Mouse (Mus musculus) embryonic facial prominence, embryonic 11.5 days (tissue): Measurements from ENCODE around the gene Cd82. TPM values are rescaled to one million over a fixed set of nuclear protein-coding genes. Genes with fewer than 3 reads are reported as not detected.

Experiments
- ATAC-seq: fragments of 200-750 bp; cut with Nextera tagmentation; replicated peaks from 2 replicates; pipeline ENCODE4 v1.8.0; 2017; ENCODE audit warnings: low read depth; ENCODE audit not compliant: insufficient number of reproducible peaks, low FRiP score, low TSS enrichment
- DNase-seq: peaks from one replicate; pipeline ENCODE4 v3.0.0-alpha.2; 2015; ENCODE audit warnings: low spot score
- H3K27ac ChIP-seq: fragments of 300-500 bp; sonication (generic); replicated peaks from 2 replicates; pipeline ENCODE4 v1.5.1; 2014; ENCODE audit warnings: mild to moderate bottlenecking, low read depth, low read length, control low read depth
- H3K27me3 ChIP-seq: fragments of 300-500 bp; sonication (generic); 2 replicates; pipeline ENCODE4 v1.6.1; 2014; ENCODE audit warnings: mild to moderate bottlenecking, low read length, moderate library complexity, mixed read lengths; ENCODE audit not compliant: control insufficient read depth, insufficient read depth
- H3K36me3 ChIP-seq: fragments of 300-500 bp; sonication (generic); replicated peaks from 2 replicates; pipeline ENCODE4 v1.6.1; 2014; ENCODE audit warnings: low read depth, mild to moderate bottlenecking, low read length, moderate library complexity, mixed read lengths; ENCODE audit not compliant: control insufficient read depth, insufficient read depth
- H3K4me1 ChIP-seq: fragments of 300-500 bp; sonication (generic); 2 replicates; pipeline ENCODE4 v1.6.1; 2014; ENCODE audit warnings: low read length, mixed read lengths; ENCODE audit not compliant: control insufficient read depth, insufficient read depth
- H3K4me2 ChIP-seq: fragments of 300-500 bp; sonication (generic); 2 replicates; pipeline ENCODE4 v1.6.1; 2014; ENCODE audit warnings: low read depth, mild to moderate bottlenecking, control low read depth, low read length, moderate library complexity
- H3K4me3 ChIP-seq: fragments of 300-500 bp; sonication (generic); 2 replicates; pipeline ENCODE4 v1.5.1; 2014; ENCODE audit warnings: low read depth, low read length, control low read depth
- H3K9ac ChIP-seq: fragments of 300-500 bp; sonication (generic); replicated peaks from 2 replicates; pipeline ENCODE4 v1.6.1; 2014; ENCODE audit warnings: mild to moderate bottlenecking, control low read depth, low read length
- H3K9me3 ChIP-seq: fragments of 300-500 bp; sonication (generic); replicated peaks from 2 replicates; pipeline ENCODE4 v1.6.1; 2016; ENCODE audit warnings: mild to moderate bottlenecking, low read length, inconsistent platforms, mixed read lengths; ENCODE audit not compliant: control insufficient read depth
- WGBS: fragments of 180-500 bp; shearing (Covaris S2); extraction: QIAGEN DNeasy Blood & Tissue Kit; methylation state at CpG from one replicate; pipeline ENCODE4 v1.1.7; 2014; 5-methylcytosine and 5-hydroxymethylcytosine counted together
- polyA plus RNA-seq: library from polyadenylated mRNA; unstranded; fragments of >200 nt; fragmentation: Nextera tagmentation; extraction: Ambion mirVana; gene quantifications from 2 replicates; pipeline ENCODE4 v1.2.1, GENCODE M21; 2014

Cd82 gene
- polyA plus RNA-seq, 1 experiment from 2014 or later: 6.8 TPM

GRCm38 (mm10) chr2:93495170-93495569, 32.2 kb upstream of the Cd82 start:
- H3K9ac ChIP-seq: no peak overlapping the region
- WGBS: 87% methylated on average over 3 of the region's 3 CpGs
- no peak for ATAC-seq
- no peaks in the 10 kb centered on the region for H3K27me3 ChIP-seq
- H3K4me3 ChIP-seq: no peak overlapping the region
- no peaks in the 10 kb centered on the region for H3K36me3 ChIP-seq
- no peak overlapping the region for H3K27ac ChIP-seq
- no peaks in the 10 kb centered on the region for H3K4me1 ChIP-seq
- no peak for DNase-seq
- no peak overlapping the region for H3K4me2 ChIP-seq
- no peaks in the 10 kb centered on the region for H3K9me3 ChIP-seq

GRCm38 (mm10) chr2:93493541-93493940, 30.6 kb upstream of the Cd82 start:
- H3K36me3 ChIP-seq: no peaks in the 10 kb centered on the region
- no peaks in the 10 kb centered on the region for H3K27me3 ChIP-seq
- H3K4me1 ChIP-seq: no peaks in the 10 kb centered on the region
- no peak overlapping the region for H3K4me3 ChIP-seq
- no peak overlapping the region for H3K9ac ChIP-seq
- no peak overlapping the region for H3K4me2 ChIP-seq
- no peaks in the 10 kb centered on the region for H3K9me3 ChIP-seq
- WGBS: 84% methylated on average over 3 of the region's 3 CpGs
- no peak overlapping the region for H3K27ac ChIP-seq
- ATAC-seq: no peak
- DNase-seq: no peak

- 70% methylated on average over 2 of the region's 2 CpGs for WGBS
- H3K9me3 ChIP-seq: no peaks in the 10 kb centered on the region
- no peaks in the 10 kb centered on the region for H3K27me3 ChIP-seq
- H3K4me3 ChIP-seq: no peak overlapping the region
- H3K4me1 ChIP-seq: no peaks in the 10 kb centered on the region
- H3K27ac ChIP-seq: no peak overlapping the region
- no peak for ATAC-seq
- no peaks in the 10 kb centered on the region for H3K36me3 ChIP-seq
- H3K4me2 ChIP-seq: no peak overlapping the region
- peak; percentile 64 for DNase-seq
- H3K9ac ChIP-seq: no peak overlapping the region
Measured at GRCm38 (mm10) chr2:93490516-93490915, 27.6 kb upstream of the Cd82 start.

- no peak overlapping the region for H3K4me2 ChIP-seq
- H3K4me3 ChIP-seq: no peak overlapping the region
- DNase-seq: no peak
- no peaks in the 10 kb centered on the region for H3K27me3 ChIP-seq
- no peaks in the 10 kb centered on the region for H3K4me1 ChIP-seq
- H3K36me3 ChIP-seq: no peaks in the 10 kb centered on the region
- no peak for ATAC-seq
- no peak overlapping the region for H3K9ac ChIP-seq
- WGBS: 43% methylated on average over 19 of the region's 19 CpGs
- H3K27ac ChIP-seq: no peak overlapping the region
- no peaks in the 10 kb centered on the region for H3K9me3 ChIP-seq
Measured at GRCm38 (mm10) chr2:93488911-93489587, 26.1 kb upstream of the Cd82 start.

GRCm38 (mm10) chr2:93485459-93485858, 22.5 kb upstream of the Cd82 start:
- Histone ChIP-seq H3K4me1 (peaks cover 7% of the 10 kb centered on the region; the same call in 1 of the 2 replicates), H3K27me3 (no peaks in the 10 kb centered on the region), H3K9ac (no peak overlapping the region), H3K4me2 (no peak overlapping the region), H3K27ac (no peak overlapping the region), H3K9me3 (no peaks in the 10 kb centered on the region), H3K36me3 (no peaks in the 10 kb centered on the region), H3K4me3 (no peak overlapping the region)
- ATAC-seq: no peak
- no peak for DNase-seq
- WGBS: 48% methylated on average over 9 of the region's 9 CpGs

GRCm38 (mm10) chr2:93482036-93482644, 19.2 kb upstream of the Cd82 start:
- peak overlapping the region; percentile 54; the same call in 1 of the 2 replicates for H3K27ac ChIP-seq
- ATAC-seq (peak; percentile 77), DNase-seq (peak; percentile 88)
- no peaks in the 10 kb centered on the region for H3K36me3 ChIP-seq
- H3K27me3 ChIP-seq: no peaks in the 10 kb centered on the region
- no peak overlapping the region for H3K4me3 ChIP-seq
- peaks cover 7% of the 10 kb centered on the region for H3K4me1 ChIP-seq
- no peak overlapping the region; the same call in 1 of the 2 replicates for H3K9ac ChIP-seq
- no peaks in the 10 kb centered on the region for H3K9me3 ChIP-seq
- H3K4me2 ChIP-seq: no peak overlapping the region
- 21% methylated on average over 6 of the region's 6 CpGs for WGBS

- DNase-seq (no peak), ATAC-seq (no peak)
- WGBS: 82% methylated on average over 5 of the region's 5 CpGs
- Histone ChIP-seq H3K9me3 (no peaks in the 10 kb centered on the region), H3K4me2 (no peak overlapping the region), H3K27ac (no peak overlapping the region), H3K9ac (no peak overlapping the region), H3K4me1 (peaks cover 7% of the 10 kb centered on the region), H3K27me3 (no peaks in the 10 kb centered on the region), H3K36me3 (no peaks in the 10 kb centered on the region), H3K4me3 (no peak overlapping the region)
Measured at GRCm38 (mm10) chr2:93478744-93479143, 15.8 kb upstream of the Cd82 start.

- no peaks in the 10 kb centered on the region for H3K9me3 ChIP-seq
- WGBS: 44% methylated on average over 7 of the region's 7 CpGs
- H3K27ac ChIP-seq: no peak overlapping the region
- H3K27me3 ChIP-seq: no peaks in the 10 kb centered on the region
- DNase-seq: peak; percentile 75
- H3K4me2 ChIP-seq: no peak overlapping the region
- no peak overlapping the region for H3K9ac ChIP-seq
- no peak overlapping the region for H3K4me3 ChIP-seq
- H3K36me3 ChIP-seq: no peaks in the 10 kb centered on the region
- H3K4me1 ChIP-seq: peaks cover 7% of the 10 kb centered on the region
- ATAC-seq: no peak
Measured at GRCm38 (mm10) chr2:93477519-93477918, 14.6 kb upstream of the Cd82 start.
